Mouse (Mus musculus): ENCODE measurements around the gene Wdr91.

- TF ChIP-seq POLR2A (IDR thresholded peaks at IDR 0.05; ENCODE audit: low read depth, low read length): no peak
- no peak for TF ChIP-seq CTCF (conservative IDR thresholded peaks at IDR 0.05; ENCODE audit: insufficient read depth, insufficient read length, low read depth, low read length)
Measured at GRCm38 (mm10) chr6:34865711-34866593, 44.7 kb downstream of the Wdr91 start.

All from kidney, adult 2 months (tissue).